Mouse (Mus musculus): ENCODE data around the gene Gm20388.
A peak's percentile ranks its signal among the peaks of the same experiment; 100 is the strongest.

Gm20388 gene

GRCm38 (mm10) chr8:122525004-122525403, 2614.4 kb downstream of the Gm20388 start:
- DNase-seq (ENCODE audit: low read depth, low spot score) = no peak

GRCm38 (mm10) chr8:122526084-122526483, 2615.4 kb downstream of the Gm20388 start:
- no peak for DNase-seq (ENCODE audit: low read depth, low spot score)

GRCm38 (mm10) chr8:122526526-122527170, 2616.0 kb downstream of the Gm20388 start:
- DNase-seq (ENCODE audit: low read depth, low spot score) = no peak

- no peak for DNase-seq (ENCODE audit: low read depth, low spot score)
Observed at GRCm38 (mm10) chr8:122527937-122528336, 2617.3 kb downstream of the Gm20388 start.

- no peak for DNase-seq (ENCODE audit: low read depth, low spot score)
Observed at GRCm38 (mm10) chr8:122529159-122529558, 2618.5 kb downstream of the Gm20388 start.

- no peak for DNase-seq (ENCODE audit: low read depth, low spot score)
Observed at GRCm38 (mm10) chr8:122531312-122531711, 2620.7 kb downstream of the Gm20388 start.

- DNase-seq (ENCODE audit: low read depth, low spot score) = no peak
Observed at GRCm38 (mm10) chr8:122537033-122537432, 2626.4 kb downstream of the Gm20388 start.

GRCm38 (mm10) chr8:122537812-122538211, 2627.2 kb downstream of the Gm20388 start:
- no peak for DNase-seq (ENCODE audit: low read depth, low spot score)

GRCm38 (mm10) chr8:122538310-122539076, 2627.9 kb downstream of the Gm20388 start:
- DNase-seq (ENCODE audit: low read depth, low spot score) = no peak

GRCm38 (mm10) chr8:122544138-122544537, 2633.5 kb downstream of the Gm20388 start:
- no peak for DNase-seq (ENCODE audit: low read depth, low spot score)

- no peak for DNase-seq (ENCODE audit: low read depth, low spot score)
Observed at GRCm38 (mm10) chr8:122546066-122546755, 2635.6 kb downstream of the Gm20388 start.

- DNase-seq (ENCODE audit: low read depth, low spot score) = no peak
Observed at GRCm38 (mm10) chr8:122546811-122547453, 2636.3 kb downstream of the Gm20388 start.

GRCm38 (mm10) chr8:122547815-122548214, 2637.2 kb downstream of the Gm20388 start:
- no peak for DNase-seq (ENCODE audit: low read depth, low spot score)

- DNase-seq (ENCODE audit: low read depth, low spot score) = no peak
Observed at GRCm38 (mm10) chr8:122548331-122548730, 2637.7 kb downstream of the Gm20388 start.

- DNase-seq (ENCODE audit: low read depth, low spot score) = peak; percentile 75
Observed at GRCm38 (mm10) chr8:122548891-122549439, 2638.3 kb downstream of the Gm20388 start.

GRCm38 (mm10) chr8:122550234-122550994, 2639.8 kb downstream of the Gm20388 start:
- peak; percentile 40 for DNase-seq (ENCODE audit: low read depth, low spot score)

GRCm38 (mm10) chr8:122550995-122551264, 2640.3 kb downstream of the Gm20388 start:
- no peak for DNase-seq (ENCODE audit: low read depth, low spot score)

GRCm38 (mm10) chr8:122551265-122552051, 2640.8 kb downstream of the Gm20388 start, which contains the start of gene Piezo1:
TSS of gene Piezo1 (minus strand) at chr8:122551329.
- DNase-seq (ENCODE audit: low read depth, low spot score) = peak; percentile 78

- DNase-seq (ENCODE audit: low read depth, low spot score) = peak; percentile 94
Observed at GRCm38 (mm10) chr8:122554786-122555185, 2644.1 kb downstream of the Gm20388 start.
